Mouse (Mus musculus) heart, postnatal 0 days (tissue): ENCODE data around the gene Grhl3.

ENCODE experiments used
- CTCF ChIP-seq: IDR thresholded peaks from 2 replicates; pipeline ENCODE4 v1.5.1; 2016; ENCODE audit warnings: antibody characterized with exemption, control low read depth, low read depth
- EP300 ChIP-seq: IDR thresholded peaks from 2 replicates; pipeline ENCODE4 v1.6.1; 2016; ENCODE audit warnings: antibody characterized with exemption, low read depth

DNA sequence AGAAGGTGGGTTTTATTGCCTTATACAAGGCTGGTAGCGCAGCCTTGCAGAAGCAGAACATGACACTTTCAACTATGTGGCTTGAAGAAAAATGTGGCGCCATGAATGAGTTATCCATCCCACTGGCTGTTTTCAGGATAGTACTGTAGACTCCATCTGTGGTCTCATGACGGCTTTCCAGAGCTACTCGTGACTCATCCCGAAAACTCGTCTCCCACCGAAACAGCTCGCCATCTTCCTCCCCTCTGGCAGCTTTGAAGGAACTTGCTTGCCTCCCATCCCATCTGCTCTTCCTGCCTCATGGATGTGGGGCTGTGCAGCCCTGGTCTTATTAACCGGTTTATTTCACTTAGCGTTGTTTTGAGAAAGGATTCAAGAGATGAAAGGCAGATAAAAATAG lies 48.9 kb upstream of the Grhl3 start:
- TF ChIP-seq CTCF (no peak), EP300 (no peak)
